Mouse (Mus musculus) frontal cortex, postnatal 25 days (tissue): ENCODE results near the gene Nlrp6.
A peak's percentile ranks its signal among the peaks of the same experiment; 100 is the strongest.
"Not testable (repeated sequence)": the region's sequence is repeated elsewhere in the genome, so short reads cannot be mapped to it uniquely, and the experiment has no call there.

Experiments used
- DNase-seq, 2 experiments: peaks; one replicate each; pipeline ENCODE4 v3.0.0; 2022; ENCODE audit warnings: low spot score in 2 of 2

Gene Nlrp6

DNA sequence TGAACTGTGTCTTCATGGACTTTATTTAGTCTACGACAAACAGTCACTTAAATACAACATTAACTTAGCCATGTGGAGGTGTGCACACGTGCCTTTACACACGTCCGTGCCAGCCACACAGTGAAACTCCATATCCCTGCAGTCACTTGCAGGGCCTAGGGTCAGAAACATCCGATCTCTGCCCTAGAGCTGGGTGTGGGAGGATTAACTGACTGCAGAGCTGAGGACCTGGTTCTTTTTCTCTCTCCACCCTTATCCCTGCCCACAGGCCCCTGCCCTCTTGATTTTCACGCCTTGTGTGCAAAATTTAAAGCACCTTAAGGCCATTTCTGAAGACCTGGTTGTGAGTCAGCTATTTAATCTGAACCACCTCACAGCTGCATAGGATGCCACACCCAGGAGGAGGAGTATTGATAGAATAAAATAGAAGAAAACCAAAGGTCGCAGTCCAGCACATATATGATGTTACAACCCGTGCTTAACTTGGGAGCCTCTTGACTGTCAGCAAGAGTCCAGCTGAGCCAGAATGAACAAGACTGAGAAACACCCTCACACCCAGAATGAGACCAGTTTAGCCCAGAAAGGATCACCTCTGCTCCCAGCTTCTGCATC is at the start of gene Nlrp6:
Gene Nlrp6 (plus strand): TSS at position 485 of the 612 bp plus-strand sequence.
- DNase-seq: no peak

DNA sequence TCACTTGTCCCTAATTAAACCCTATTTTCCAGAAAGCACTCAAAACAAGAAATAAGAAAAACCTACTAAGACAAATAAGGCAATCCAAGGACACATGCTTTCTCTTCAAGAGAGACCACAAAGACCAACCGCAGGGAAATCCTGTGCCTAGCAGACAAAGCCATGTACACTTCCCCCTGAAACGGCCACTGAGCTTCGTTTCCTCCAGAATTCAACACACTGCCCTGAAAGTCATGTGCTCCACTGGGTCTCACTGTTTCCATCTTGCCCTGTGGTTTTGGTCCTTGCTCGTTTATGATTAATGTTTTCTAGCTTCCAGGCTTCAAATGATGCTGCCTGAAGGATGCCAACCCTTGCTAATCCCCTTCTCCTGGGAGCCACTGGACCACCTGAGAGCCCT is 46.5 kb upstream of the Nlrp6 start:
- no peak for DNase-seq

DNA sequence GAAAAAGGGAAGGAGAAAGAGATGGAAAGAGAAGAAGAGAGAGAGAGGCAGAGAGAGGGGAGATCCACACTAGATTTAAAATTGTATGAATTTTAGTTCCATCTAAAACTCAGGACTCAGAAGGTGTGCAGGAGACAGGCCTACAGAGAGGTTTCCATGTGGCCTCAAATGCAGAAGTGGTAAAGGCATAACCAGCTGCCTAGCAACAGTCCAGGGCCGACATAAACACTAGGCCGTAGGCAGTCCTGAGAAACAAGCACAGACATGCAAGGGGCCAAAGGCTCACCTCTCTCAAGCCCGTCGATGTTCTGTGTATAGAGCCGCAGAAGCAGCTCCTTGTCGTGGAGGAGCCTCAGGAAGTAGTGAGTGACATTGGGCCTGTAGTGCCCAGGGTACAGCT is 43.3 kb upstream of the Nlrp6 start:
- DNase-seq: no peak

DNA sequence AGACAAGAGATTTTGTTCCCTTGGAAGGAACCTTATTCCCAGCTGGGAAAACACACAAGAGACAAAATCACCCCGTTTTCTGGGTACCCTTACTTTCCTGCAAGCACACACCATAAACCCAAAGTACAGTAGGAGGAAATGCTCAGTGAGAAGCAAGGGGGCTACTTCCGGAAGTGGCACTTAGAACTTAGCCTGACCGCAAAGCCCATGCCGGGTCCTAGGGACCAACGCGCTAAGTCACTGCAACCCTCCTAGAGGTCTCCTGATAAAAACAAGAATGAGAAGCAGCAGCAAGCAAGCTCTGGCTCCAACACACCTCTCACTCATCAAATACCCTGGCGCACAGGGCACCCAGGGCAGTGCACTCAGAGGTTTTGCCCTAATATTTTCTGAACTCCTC is 41.3 kb upstream of the Nlrp6 start:
- no peak for DNase-seq

DNA sequence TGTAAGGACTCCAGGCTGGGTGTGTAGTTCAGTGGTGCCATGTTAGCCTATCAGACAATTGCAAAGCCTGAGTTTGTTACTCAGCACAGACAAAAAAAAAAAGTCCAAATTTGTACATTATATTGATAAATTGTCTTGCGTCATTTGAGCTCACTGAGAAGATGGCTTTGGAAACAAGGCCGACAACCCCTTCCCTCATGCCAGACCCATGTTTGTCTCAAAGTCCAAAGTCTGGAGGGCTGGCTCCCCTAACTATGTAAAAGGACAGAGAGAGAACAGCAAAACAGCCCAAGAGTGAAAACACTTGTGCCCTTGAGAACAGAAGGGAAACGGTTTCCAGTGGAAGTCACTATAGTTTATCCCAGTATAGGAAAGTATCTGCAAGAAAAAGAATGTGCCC is 40.3 kb upstream of the Nlrp6 start:
- DNase-seq: no peak

DNA sequence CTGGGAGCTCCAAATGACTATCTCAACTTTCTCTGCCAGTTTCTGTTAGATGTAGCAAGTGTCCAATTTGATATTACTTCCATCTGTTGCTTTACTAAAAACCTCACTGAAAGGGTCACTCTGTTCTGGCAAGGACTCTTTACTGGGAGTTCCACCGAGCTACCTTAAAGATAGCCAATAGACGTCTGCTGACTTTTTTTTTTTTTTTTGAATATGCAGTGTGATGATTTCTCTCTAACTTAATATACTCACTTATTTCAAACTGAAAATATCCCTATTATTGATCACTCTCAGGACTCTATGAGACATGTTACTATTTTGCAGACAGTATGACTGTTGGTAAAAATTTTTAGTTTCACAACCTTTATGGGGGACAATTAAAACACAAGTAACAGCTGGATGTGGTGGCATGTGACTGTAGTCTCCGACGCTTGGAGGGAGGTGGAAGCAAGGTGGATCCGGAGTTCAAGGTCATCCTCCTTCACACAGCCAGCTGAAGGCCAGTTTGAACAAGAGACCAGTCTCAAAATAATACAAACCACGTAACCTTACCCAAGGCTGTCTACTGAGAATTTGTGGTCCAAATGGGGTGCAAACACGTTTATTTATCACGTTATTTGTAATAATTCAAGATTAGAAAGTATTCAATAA is 39.7 kb upstream of the Nlrp6 start:
- no peak for DNase-seq

DNA sequence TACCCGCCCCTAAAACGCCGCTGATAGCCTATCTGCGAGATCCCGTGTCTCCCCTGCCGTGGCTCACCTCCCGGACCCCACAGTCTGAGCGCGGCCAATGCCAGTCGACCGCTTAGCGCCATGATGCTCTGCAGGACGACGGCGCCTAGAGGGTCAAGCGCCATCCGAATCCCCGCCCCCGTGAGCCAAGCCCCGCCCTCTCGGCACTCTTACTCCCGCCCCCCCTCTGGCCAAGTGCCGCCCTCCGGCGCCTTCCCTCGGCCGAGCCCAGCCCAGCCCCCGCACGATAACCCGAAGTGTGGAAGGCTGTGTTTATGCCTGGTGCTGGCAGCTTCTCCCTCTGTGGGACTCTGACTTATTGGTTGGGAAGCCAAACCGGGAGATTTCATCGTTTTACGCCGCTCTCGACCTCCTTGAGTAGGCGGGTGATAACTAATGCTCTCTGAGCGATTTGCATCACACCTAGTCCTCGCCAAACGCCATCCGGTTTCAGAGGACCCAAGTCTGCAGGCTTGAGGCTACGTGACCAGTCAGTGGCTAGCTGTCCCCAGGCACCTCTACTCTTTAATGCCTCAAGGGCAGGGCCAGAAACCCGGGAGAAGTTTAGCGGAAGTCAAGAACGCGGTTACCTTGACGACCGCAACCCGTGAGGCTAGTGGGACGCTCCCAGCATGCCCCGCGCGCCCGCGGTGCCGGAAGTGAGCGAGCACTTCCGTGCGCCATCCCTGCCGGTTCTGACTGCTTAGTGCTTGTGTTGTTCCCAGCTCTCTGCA is 38.8 kb upstream of the Nlrp6 start, which contains the start of the genes Psmd13 and Sirt3:
Gene Psmd13 (plus strand): TSS at position 273 of the 773 bp plus-strand sequence.
Gene Sirt3 (minus strand): TSS at position 614 of the 773 bp plus-strand sequence.
- peak; percentile 87 to 91 for DNase-seq

DNA sequence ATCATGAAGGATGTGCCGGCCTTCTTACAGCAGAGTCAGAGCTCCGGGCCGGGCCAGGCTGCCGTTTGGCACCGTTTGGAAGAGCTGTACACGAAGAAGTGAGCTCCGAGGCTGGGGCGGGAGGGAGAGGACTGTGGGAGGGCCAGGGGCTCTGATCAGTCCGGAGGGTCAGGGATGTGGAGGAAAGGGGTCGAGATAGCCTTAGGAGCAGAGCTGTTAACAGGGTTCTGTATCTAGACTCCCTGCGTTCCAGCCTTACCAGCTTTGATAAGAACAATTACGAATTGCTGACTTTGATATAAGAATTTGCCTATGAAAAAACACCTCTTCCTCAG is 38.3 kb upstream of the Nlrp6 start:
- no peak for DNase-seq

DNA sequence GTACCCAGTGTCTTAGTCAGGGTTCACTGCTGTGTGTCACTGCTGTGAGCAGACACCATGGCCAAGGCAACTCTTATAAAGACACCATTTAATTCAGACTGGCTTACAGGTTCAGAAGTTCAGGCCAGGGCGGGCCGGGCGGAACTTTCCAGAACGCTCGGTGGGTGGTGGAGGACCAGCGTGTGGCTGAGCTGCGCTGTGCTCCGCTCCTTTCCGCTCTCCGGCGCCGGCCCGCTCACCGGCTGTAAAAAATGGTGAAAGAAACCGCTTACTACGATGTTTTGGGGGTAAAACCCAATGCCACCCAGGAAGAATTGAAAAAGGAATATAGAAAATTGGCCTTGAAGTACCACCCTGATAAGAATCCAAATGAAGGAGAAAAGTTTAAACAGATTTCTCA is 30.1 kb upstream of the Nlrp6 start:
- DNase-seq: not testable (repeated sequence)

DNA sequence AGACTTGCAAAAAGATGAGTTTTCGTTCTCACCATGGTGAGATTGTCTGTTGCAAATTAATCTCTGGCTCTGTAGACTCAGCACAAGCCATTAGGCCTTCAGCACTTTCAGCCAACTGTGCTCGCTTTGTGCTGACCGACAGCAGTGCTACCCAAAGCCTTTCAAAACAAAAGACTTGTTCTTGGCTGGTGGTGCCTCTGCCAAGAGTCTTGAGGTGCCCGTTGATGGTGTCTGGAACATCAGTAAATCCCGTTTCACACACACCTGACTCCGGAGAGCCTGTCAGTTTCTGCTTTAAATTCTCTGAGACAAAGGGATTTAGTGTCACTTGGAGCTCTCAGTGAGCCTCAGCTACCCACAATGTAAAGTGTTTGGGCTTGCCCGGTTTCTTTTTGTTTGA is 26.7 kb upstream of the Nlrp6 start:
- DNase-seq: no peak

DNA sequence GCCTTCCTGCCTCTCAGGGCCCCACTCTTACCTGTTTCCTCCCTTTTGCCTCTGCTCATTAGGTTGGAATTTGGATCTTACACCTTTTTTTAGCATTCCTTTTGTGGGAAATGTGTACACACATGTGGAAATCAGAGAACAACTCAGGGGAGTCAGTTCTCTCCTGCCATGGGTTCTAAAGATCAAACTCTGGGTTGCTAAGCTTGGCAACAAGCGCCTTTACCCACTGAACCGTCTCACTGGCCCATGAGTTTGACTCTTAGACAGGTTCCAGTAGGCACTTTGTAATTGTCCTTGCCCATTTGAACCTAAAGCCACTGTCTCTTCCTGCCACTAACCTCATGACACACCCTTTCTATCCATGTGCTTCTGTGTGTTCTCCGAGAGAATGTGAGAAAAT is 26.1 kb upstream of the Nlrp6 start:
- no peak for DNase-seq

DNA sequence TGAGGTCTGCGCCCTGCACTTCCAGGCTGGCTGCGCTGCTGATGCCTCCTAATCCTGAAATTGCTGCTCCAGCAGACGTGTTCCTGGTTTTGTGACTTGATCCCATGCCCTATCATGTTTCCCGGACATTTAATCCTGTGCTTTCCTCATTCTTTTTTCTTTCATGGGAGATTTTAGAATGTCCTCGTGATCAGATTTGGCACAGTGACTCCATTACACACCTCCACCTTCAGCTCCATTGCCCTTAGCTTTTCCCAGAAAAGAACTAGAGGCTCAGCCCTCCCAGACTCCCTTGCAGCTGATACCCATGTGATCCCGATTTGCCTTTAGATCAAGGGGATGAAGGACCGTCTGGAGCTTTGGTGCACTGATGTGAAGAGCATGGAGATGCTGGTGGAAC is 22.8 kb upstream of the Nlrp6 start:
- DNase-seq: no peak

DNA sequence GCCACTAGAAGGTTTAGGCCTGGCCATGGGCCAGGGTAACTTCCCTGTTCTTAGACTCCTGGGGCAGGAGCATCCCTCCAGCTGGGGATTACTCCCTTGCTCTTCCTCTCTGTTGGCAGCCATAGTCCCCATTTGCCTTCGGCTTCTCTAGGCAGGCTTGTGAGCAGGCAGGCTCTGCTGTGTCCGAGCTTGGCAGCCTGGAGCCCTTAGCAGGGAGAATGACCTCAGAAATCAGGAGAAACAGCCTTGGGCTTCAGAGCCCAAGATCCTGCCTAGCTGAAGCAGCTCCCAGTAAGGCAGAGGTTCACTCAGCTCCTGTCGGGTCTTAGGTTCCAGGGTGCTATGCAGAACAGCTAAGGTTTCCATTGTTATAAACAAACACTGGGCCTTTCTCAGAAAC is 21.6 kb upstream of the Nlrp6 start:
- no peak for DNase-seq

DNA sequence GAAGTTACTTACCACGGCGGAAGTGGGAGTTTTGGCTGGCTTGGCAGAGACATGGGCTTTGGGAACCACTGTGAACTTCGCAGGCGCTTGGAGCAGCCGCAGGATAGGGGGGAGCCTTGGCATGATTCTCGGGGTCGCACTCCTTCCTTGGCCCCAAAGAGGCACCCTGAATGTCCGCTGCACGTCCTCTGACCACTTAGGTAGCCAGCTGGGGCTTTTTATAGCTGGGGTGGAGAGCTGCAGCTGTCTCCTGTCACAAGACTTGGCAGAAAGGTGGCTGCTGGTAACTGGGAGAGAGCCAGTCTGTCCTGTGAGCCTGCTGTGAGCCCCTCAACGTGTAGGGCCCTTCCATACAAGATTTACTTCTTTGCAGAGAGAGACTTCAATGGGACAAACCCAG is 20.5 kb upstream of the Nlrp6 start, which contains the start of gene Cox8b:
Gene Cox8b (minus strand): TSS at position 227 of the 400 bp plus-strand sequence.
- no peak for DNase-seq

DNA sequence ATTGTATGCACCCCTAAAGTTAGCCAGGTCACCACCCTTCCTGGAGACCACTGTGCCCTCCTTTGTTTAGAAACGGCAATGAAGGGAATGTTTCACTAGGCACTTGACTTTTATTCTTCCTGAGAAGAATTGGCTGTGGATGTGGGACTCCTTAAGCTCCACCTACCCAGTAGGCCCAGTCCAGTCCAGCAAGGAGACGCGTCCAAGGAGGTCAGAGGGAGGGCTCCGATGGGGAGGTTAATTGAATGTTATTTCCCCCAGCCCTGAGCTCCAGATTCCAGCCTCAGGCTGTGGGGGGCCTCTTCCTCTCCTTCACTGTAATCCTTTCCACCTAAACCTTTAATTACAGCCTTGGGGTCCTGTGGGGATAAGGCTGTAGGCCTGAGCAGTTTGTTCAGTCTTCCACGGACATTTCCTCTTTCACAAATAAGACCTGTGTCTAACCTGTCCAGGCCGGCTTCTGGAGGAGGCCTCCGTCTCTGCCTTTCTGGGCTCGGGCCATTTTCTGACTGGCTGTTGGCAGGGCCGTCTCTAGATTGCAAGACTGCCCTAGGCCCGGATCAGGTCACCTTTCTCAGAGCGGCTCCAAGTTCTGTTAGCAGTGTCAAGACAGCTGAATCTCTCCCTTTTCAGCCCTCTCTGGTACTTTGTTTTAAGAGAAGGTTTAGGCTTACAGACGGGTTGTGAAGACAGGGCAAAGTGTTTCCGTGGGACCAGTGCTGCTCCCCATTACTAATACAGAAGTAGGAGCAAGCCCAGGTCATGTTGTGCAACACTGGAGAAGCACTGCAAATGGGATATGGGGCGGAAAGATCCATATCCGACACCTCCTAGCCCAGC is 18.4 kb upstream of the Nlrp6 start:
- no peak for DNase-seq

DNA sequence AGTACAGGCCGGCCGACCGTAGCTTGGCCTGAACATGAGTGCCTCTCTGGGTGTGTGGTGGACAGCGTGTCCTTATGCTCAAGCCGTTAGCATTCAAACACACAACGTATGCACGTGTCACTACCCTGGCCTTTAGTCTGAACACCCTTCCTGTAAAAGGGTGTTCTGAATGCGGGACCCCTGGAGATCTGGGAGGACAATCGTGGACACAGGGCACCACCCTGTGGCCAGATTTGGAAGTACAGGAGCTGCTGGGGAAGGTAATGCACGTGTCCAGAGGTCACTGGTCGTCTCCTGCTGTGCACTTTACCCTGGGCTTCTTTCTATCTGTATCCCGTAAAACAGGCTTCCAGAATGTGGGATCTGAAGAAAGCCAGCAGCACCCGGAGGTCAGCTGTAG is 17.5 kb upstream of the Nlrp6 start:
- peak; percentile 68 to 72 for DNase-seq

DNA sequence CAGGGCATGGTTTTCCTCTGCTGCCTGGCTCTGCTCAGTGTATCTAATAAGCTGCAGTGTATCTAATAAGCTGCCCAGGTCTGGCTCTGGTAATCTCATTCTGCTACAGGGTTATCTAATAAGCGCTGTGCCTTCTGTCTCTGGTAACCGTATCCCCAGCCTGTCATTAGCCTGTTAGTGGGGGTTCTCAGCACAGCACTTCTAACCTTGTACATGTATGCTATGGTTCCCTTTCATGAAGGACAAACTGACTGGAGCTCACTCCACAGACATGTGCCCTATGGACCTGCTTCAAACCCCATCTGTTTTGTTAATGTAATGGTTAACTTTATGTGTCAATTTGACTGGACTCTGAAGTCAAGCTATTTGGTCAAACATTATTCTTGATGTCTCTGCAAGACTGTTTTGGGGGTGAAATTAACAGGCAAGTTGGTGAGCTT is 15.0 kb upstream of the Nlrp6 start:
- DNase-seq: no peak

DNA sequence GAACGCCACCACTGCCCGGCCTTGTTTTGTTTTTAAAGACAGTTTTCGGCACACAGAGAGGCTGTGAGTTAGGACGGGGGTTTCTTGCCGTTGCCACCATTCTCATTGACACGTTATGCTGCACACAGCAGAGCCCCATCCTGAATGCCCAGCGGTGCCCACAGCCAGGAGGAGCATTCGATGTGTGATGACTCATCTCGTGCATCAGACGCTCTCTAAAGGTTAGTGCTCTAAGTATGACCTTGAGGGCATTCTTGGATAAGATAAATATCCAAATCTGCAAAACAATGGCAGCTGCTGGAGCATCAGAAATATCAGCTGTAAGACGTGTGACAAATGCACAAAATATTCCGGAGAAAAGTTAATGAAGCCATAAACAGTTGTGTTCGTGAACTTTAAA is 13.6 kb upstream of the Nlrp6 start:
- DNase-seq: no peak

DNA sequence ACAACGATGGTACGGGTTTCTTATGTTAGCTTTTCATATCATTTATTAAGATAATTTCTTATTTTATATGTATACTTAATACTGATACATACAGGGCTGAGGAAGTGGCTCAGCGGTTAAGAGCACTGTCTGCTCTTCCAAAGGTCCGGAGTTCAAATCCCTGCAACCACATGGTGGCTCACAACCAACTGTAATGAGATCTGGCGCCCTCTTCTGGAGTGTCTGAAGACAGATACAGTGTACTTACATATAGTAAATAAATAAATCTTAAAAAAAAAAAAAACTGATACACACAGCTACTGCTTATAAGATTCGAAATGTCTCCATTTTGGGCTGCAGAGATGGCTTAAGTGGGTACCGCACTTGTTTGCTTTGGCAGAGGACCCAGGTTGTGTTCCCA is 13.0 kb upstream of the Nlrp6 start:
- DNase-seq: no peak

DNA sequence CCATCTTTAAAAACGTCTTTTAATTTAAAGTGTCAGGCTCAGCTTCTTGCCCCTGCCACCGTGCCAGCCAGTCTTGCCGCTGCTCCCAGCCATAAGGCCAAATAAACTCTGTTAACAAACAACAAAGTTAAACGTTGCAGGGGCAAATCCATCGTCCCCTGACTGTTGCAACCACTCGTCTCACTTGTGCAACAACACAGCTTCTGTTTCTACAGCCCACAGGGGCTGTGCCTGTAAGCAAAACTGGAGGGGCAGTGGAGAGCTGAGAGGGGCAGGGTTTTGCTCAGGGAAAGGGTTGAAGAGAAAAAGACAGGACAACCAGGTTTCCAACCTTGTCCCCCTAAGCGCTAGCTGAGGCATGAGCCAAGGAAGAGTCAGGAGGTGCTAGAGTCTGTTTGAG is 12.5 kb upstream of the Nlrp6 start:
- no peak for DNase-seq

DNA sequence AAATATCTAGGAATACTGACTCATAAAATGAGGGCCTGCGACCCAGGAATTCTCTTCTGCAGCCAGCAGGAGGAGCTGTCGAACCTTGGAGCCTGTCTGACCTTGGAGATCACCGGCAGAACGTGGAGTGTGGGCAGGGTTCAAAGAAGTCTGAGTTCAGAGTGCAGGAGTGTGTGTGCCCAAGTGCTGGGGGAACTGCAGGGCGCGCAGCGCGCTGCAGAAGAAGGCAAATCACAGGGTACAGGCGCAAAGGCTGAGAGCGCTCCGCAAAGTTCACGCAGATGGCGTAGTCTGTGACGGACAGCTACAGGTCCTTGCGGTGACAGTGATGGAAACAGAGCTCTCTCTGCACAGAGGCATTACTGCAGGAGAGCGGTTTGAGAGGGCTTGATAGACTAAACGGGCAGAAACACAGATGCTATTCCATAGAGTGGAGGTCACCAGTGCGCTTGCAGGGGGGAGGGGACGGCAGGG is 12.0 kb upstream of the Nlrp6 start:
- DNase-seq: peak; percentile 38 to 64

DNA sequence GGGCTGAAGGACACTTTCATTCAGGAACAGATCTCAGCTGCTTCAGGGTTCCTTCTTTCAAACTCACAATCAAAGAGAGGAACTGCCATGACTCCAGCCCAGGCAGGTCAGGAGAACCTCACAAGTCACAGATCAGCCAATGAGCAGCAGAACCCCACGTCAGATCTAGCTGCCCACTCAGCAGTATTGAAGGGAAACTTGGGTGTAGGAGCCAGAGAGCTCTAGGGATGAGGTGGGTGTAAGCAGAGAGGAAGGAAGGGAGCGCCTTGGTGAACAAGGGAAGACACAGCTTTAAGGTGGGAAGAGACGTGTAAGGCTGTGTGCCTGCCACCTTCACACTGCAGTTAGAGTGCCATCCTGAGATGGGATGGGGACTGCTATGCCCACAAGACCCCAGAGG is 8.4 kb upstream of the Nlrp6 start:
- DNase-seq: peak in 1 of 2 experiments; percentile 29
